Mouse (Mus musculus) small intestine, adult 2 months (tissue): Measurements from ENCODE around the gene Prkar2b. TPM values are rescaled to one million over a fixed set of nuclear protein-coding genes. Genes with fewer than 3 reads are reported as not detected.

ENCODE experiments used
- H3K27ac ChIP-seq: fragments of 200-500 bp; 2 replicates; pipeline ENCODE4 v1.5.1; 2012; ENCODE audit warnings: low read depth, low read length, control low read depth, inconsistent platforms; ENCODE audit not compliant: insufficient read depth
- H3K27me3 ChIP-seq: fragments of 200-500 bp; 2 replicates; pipeline ENCODE4 v1.6.1; 2012; ENCODE audit warnings: mild to moderate bottlenecking, moderate library complexity, low read length, inconsistent platforms; ENCODE audit not compliant: control insufficient read depth, insufficient read depth
- H3K36me3 ChIP-seq: fragments of 200-500 bp; 2 replicates; pipeline ENCODE4 v1.6.1; 2012; ENCODE audit warnings: mild to moderate bottlenecking, low read length, control low read depth, inconsistent platforms; ENCODE audit not compliant: control insufficient read depth, insufficient read depth
- H3K4me1 ChIP-seq: fragments of 200-500 bp; 2 replicates; pipeline ENCODE4 v1.6.1; 2012; ENCODE audit warnings: low read length, inconsistent platforms, mixed read lengths; ENCODE audit not compliant: control insufficient read depth, insufficient read depth, insufficient read length
- H3K4me3 ChIP-seq: fragments of 200-500 bp; 2 replicates; pipeline ENCODE4 v1.5.1; 2012; ENCODE audit warnings: low read depth, mild to moderate bottlenecking, control low read depth, inconsistent platforms, low read length, moderate library complexity
- CTCF ChIP-seq: fragments of 200-500 bp; IDR thresholded peaks from 2 replicates; pipeline ENCODE4 v1.5.1; 2012; ENCODE audit warnings: low read depth, mild to moderate bottlenecking, control low read depth, inconsistent platforms, low read length, moderate library complexity, mixed read lengths; ENCODE audit not compliant: insufficient replicate concordance, insufficient read length; ENCODE audit errors: extremely low read depth
- POLR2A ChIP-seq: fragments of 200-500 bp; IDR thresholded peaks from 2 replicates; pipeline ENCODE4 v1.6.1; 2012; ENCODE audit warnings: low read depth, mild to moderate bottlenecking, control low read depth, inconsistent platforms, low read length, moderate library complexity
- WGBS: fragments of 180-500 bp; shearing (Covaris S2); methylation state at CpG from one replicate; pipeline ENCODE4 v1.1.7; 2018; 5-methylcytosine and 5-hydroxymethylcytosine counted together
- polyA plus RNA-seq: library from polyadenylated mRNA; depleted of rRNA; stranded (reverse); fragments of >200 nt; gene quantifications from 2 replicates; pipeline ENCODE4 v1.2.3, GENCODE M21; 2012

Prkar2b gene
- polyA plus RNA-seq, 1 experiment: 1.4 TPM

DNA sequence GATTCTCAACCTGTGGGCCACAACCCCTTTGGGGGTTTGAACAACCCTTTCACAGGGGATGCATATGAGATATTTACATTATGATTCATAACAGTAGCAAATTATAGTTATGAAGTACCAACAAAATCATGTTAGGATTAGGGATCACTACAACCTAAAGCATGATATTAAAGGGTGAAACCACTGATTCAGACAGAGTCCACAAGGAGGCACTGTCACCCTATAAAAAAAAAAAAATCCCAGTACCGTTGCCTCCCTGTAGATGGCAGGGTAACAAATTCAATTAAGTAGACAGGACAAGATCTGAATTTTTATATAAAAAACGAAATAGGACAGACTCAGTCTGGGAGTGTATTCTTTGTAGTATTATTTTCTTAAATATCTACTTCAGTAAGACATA lies 93.6 kb downstream of the Prkar2b start:
- Histone ChIP-seq H3K27me3 (no peaks in the 10 kb centered on the region), H3K4me3 (no peak overlapping the region), H3K4me1 (no peaks in the 10 kb centered on the region), H3K27ac (no peak overlapping the region), H3K36me3 (no peaks in the 10 kb centered on the region)
- 4% methylated on average over 2 of the region's 2 CpGs for WGBS
- TF ChIP-seq POLR2A (no peak), CTCF (no peak)

DNA sequence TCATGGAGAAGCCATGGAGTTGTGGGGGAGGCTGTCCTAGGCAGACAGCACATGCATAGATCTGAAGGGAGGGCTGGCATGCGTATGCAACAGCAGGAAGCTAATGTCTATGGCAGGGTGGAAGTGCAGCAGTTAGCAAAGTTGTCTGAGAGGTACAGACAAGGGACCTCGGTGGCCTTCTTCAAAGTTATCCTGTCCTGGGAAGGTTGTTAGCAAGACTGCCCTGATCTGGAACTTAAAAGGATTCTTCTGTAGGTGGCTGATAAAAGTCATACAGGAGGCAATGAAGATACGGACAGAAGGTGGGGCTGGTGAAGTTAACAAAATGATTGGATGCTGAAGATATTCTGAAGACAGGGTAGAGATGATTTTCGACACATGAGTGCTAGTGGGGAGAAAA lies 94.7 kb downstream of the Prkar2b start:
- TF ChIP-seq CTCF (no peak), POLR2A (no peak)
- no peak overlapping the region for H3K27ac ChIP-seq
- WGBS: 75% methylated on average over 4 of the region's 4 CpGs

DNA sequence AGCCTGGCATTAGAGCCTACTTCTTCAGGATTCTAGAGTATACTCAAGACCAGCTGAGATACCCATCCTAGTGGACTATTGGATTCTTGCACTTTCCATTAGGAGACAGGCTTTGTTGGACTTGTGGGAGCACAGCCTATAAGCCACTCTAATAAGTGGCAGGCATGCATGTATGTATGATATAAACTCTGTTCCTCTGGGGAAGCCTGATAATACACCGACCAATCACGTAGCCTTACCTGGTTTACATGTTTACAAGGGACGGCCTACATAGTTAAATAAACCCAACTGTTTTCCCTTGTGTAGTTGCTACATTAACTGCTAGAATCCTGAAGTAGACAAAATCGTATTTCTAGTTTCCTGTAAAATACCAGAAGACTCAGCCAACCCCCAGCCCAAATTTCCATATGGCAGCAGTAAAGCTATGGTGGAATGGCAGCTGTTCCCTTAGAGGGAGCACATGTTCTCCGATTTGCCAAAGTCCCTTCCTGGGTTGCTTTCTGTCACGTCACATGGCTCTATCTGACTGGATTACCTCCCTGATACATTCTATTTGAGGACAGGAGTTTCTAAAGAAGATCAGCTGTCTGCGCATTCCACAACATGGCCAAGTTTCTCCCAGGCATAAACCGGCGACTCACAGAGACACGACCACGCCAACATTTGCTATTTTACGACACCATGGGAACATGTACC lies 95.4 kb downstream of the Prkar2b start:
- Histone ChIP-seq H3K27ac (no peak overlapping the region), H3K4me3 (no peak overlapping the region), H3K4me1 (no peaks in the 10 kb centered on the region), H3K36me3 (no peaks in the 10 kb centered on the region), H3K27me3 (no peaks in the 10 kb centered on the region)
- WGBS: 77% methylated on average over 12 of the region's 12 CpGs
- TF ChIP-seq CTCF: no peak
- TF ChIP-seq POLR2A: no peak

More for the DNA sequence above, 94.7 kb downstream of the Prkar2b start:
- H3K4me3 ChIP-seq: no peak overlapping the region
- H3K4me1 ChIP-seq: no peaks in the 10 kb centered on the region
- H3K36me3 ChIP-seq: no peaks in the 10 kb centered on the region
- no peaks in the 10 kb centered on the region for H3K27me3 ChIP-seq

DNA sequence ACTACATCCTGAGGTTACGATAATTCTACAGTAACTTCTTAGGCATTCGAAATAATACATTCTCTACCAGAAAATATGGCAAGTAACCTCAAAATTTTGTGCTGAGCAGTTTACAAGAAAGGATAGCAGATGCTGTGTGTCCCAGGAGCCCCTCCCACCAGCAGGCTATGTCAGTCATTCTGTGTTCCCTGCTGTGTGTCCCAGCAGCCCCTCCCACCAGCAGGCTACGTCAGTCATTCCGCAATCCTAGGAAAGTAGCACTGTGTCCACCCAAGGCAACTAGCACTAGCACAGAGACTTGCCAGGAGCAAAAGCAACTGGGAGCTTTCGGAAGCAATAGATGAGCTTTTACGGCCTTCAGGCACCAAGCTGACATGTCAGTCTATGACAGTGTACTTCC lies 97.0 kb downstream of the Prkar2b start:
- WGBS: 93% methylated on average over 6 of the region's 6 CpGs

DNA sequence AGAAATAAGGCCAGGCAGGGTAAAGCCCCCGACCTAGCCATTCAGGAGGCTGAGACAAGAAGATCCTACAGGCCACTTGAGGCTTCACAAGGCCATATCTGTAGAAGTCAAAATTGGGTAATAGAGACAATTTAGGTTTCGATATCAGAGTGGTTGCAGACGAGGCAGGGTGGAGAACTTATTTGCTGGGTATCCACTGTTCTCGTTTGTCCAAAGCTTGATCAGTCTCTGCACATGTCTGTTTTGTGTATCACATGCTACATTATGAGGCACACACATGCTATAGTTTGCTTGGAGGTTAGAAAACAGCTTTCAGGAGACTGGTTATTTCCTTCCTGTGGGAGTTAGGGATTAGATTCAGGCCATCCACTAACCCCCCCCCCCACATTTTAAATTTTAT lies 105.3 kb downstream of the Prkar2b start:
- TF ChIP-seq POLR2A (no peak), CTCF (no peak)
- no peaks in the 10 kb centered on the region for H3K4me1 ChIP-seq
- H3K27me3 ChIP-seq: no peaks in the 10 kb centered on the region
- no peaks in the 10 kb centered on the region for H3K36me3 ChIP-seq
- no peak overlapping the region for H3K27ac ChIP-seq
- no peak overlapping the region for H3K4me3 ChIP-seq
- 81% methylated on average over 4 of the region's 4 CpGs for WGBS

More for the DNA sequence above, 97.0 kb downstream of the Prkar2b start:
- H3K4me1 ChIP-seq: no peaks in the 10 kb centered on the region
- no peaks in the 10 kb centered on the region for H3K36me3 ChIP-seq
- no peak for TF ChIP-seq CTCF
- TF ChIP-seq POLR2A: no peak
- no peak overlapping the region for H3K27ac ChIP-seq
- H3K4me3 ChIP-seq: no peak overlapping the region
- no peaks in the 10 kb centered on the region for H3K27me3 ChIP-seq

DNA sequence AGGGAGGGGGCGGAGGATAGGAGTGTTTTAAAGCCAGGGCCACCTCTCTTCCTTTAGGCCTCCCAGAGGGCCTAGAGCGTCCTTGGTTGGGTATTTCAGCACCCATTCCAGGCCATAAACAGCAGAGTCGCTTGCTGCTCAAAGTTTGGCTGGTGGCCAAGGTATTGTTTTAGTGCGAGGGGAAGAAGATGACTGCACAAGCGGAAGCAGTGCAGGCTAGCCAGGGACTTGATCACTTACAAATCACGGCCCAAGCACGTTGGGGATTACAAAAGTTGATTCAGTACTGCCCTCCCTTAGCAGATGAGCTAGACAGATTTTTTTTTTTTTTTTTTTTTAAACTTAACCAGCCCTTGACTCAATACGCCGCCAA lies 110.5 kb downstream of the Prkar2b start:
- WGBS: 2% methylated on average over 9 of the region's 9 CpGs
- no peaks in the 10 kb centered on the region for H3K36me3 ChIP-seq
- H3K27ac ChIP-seq: peak overlapping the region; percentile 67
- H3K4me1 ChIP-seq: peaks cover 3% of the 10 kb centered on the region; the same call in 1 of the 2 replicates
- TF ChIP-seq CTCF (no peak), POLR2A (no peak)
- H3K27me3 ChIP-seq: no peaks in the 10 kb centered on the region
- H3K4me3 ChIP-seq: peak overlapping the region; percentile 59

DNA sequence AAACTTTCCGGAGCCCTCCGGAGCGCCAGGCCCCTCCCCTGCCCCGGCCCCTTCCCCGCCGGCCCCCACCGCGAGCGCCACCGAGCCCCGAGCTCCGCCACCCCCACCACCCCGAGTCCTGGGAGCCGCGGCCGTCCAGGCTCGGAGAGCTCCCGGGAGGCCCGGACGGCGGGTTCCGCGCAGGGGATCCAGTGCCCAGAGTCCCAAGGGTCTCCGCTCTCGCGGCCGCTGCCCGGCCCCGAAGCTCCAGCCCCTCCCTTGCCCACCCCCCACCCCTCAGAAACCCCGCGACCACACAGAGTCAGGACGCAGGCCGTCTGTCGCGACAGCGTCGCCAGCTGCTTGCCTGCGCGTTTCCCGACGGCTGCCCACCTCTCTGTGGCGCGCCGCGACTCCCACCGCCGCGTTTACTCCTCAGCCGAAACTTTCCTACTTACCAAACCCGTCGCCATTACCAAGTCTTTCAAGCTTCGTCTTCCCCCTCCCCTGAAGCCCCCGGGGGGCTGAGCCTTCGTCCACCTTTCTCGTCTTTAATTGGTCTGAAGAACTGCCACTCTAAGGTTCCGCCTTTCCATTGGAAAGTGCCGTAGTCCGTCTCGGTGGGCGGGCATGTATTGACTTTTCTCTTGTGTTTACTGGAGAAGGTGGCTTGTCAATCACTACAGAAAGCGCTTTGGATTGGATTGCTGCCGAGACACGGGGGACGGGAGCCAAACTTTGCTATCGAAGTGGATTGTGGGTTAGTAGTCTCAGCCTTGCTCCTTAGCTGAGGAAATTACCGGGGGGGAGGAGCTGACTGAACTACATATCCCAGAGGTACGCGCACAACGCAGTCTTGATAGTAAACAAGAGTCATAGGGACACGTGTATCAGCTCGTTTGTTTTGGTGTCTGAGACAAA lies 111.1 kb downstream of the Prkar2b start, which contains the start of gene Hbp1:
Hbp1 (minus strand) TSS at position 777 of the 900 bp plus-strand sequence.
- no peak for TF ChIP-seq CTCF
- TF ChIP-seq POLR2A: peak; percentile 74
- Histone ChIP-seq H3K27me3 (no peaks in the 10 kb centered on the region), H3K36me3 (no peaks in the 10 kb centered on the region), H3K4me3 (peak within 1 kb of the TSS; percentile 88), H3K4me1 (peaks cover 3% of the 10 kb centered on the region; the same call in 1 of the 2 replicates), H3K27ac (peak within 1 kb of the TSS; percentile 88)
- WGBS: 1% methylated on average over 70 of the region's 71 CpGs
